24 mouse cellular contexts compared by ENCODE assay signal in genomic region chr8:122004131-122004530, GRCm38 (mm10). TPM values are rescaled to one million over a fixed set of nuclear protein-coding genes. Genes with fewer than 3 reads are reported as not detected.
DNase-seq lines count a peak whose midpoint lies in the region; ATAC-seq and TF ChIP-seq lines count a peak whose summit lies in the region.
"Had no signal": no experiment of that assay in that cellular context is flagged by ENCODE, and none has a peak within 500 bp of the region (broad histone marks: within the 10 kb centered on the region; RNA-seq: fewer than 3 reads in every experiment).

No protein-coding gene starts in this region.

- TF ChIP-seq CTCF in hindbrain, postnatal 0 days (IDR thresholded peaks at IDR 0.05; ENCODE audit: low read depth), result no peak

- peak overlapping the region; percentile 20; the same call in 1 of the 2 replicates for H3K27ac ChIP-seq in forebrain, embryonic 10.5 days
- H3K27ac ChIP-seq in forebrain, embryonic 16.5 days (ENCODE audit: low read length), result no peak overlapping the region
- peak overlapping the region; percentile 36; the same call in 1 of the 2 replicates for H3K27ac ChIP-seq in hindbrain, embryonic 13.5 days
- H3K27ac ChIP-seq in hindbrain, postnatal 0 days, result no peak overlapping the region
- peak overlapping the region; percentile 49; the same call in 1 of the 2 replicates for H3K27ac ChIP-seq in midbrain, embryonic 13.5 days
- H3K27ac ChIP-seq: embryonic facial prominence, embryonic 13.5 days; limb, embryonic 12.5 days; liver, embryonic 14.5 days; lung, embryonic 15.5 days had no signal

- H3K4me1 ChIP-seq in forebrain, embryonic 10.5 days, result peaks cover 8% of the 10 kb centered on the region
- peaks cover 10% of the 10 kb centered on the region for H3K4me1 ChIP-seq in forebrain, embryonic 16.5 days (replicated peaks; ENCODE audit: control insufficient read depth, insufficient read depth, low read length)
- H3K4me1 ChIP-seq in hindbrain, embryonic 13.5 days (replicated peaks), result peaks cover 14% of the 10 kb centered on the region
- H3K4me1 ChIP-seq in hindbrain, postnatal 0 days (ENCODE audit: insufficient read depth, low read length), result no peaks in the 10 kb centered on the region
- peaks cover 7% of the 10 kb centered on the region for H3K4me1 ChIP-seq in midbrain, embryonic 13.5 days (replicated peaks)
- H3K4me1 ChIP-seq: embryonic facial prominence, embryonic 13.5 days; limb, embryonic 12.5 days; lung, embryonic 15.5 days had no signal

- no peaks in the 10 kb centered on the region for H3K9me3 ChIP-seq in forebrain, embryonic 10.5 days
- no peaks in the 10 kb centered on the region for H3K9me3 ChIP-seq in forebrain, embryonic 16.5 days (ENCODE audit: control insufficient read depth, low read length)
- H3K9me3 ChIP-seq in hindbrain, embryonic 13.5 days, result no peaks in the 10 kb centered on the region
- H3K9me3 ChIP-seq in hindbrain, postnatal 0 days (ENCODE audit: low read length), result no peaks in the 10 kb centered on the region
- no peaks in the 10 kb centered on the region for H3K9me3 ChIP-seq in midbrain, embryonic 13.5 days
- H3K9me3 ChIP-seq: embryonic facial prominence, embryonic 13.5 days; G1E; limb, embryonic 12.5 days; lung, embryonic 15.5 days had no signal

- 86% methylated on average over 5 of the region's 5 CpGs for WGBS in forebrain, embryonic 10.5 days
- 69% methylated on average over 5 of the region's 5 CpGs for WGBS in forebrain, embryonic 16.5 days
- WGBS in hindbrain, embryonic 13.5 days, result 75% methylated on average over 5 of the region's 5 CpGs
- 78% methylated on average over 5 of the region's 5 CpGs for WGBS in hindbrain, postnatal 0 days
- WGBS in midbrain, embryonic 13.5 days, result 81% methylated on average over 5 of the region's 5 CpGs

- H3K4me2 ChIP-seq in forebrain, embryonic 16.5 days (ENCODE audit: low read length), result no peak overlapping the region
- H3K4me2 ChIP-seq in hindbrain, embryonic 13.5 days, result no peak overlapping the region
- no peak overlapping the region for H3K4me2 ChIP-seq in hindbrain, postnatal 0 days (ENCODE audit: low read depth, low read length)
- no peak overlapping the region for H3K4me2 ChIP-seq in midbrain, embryonic 13.5 days (replicated peaks)
- H3K4me2 ChIP-seq: embryonic facial prominence, embryonic 13.5 days; limb, embryonic 12.5 days; lung, embryonic 15.5 days had no signal

- no peak for DNase-seq in forebrain, embryonic 10.5 days (ENCODE audit: extremely low spot score, low spot score)
- no peak for DNase-seq in hindbrain, postnatal 0 days (ENCODE audit: low spot score)
- peak; percentile 49 for DNase-seq in MN1 (ENCODE audit: low spot score)
- no peak for DNase-seq in ovary, postnatal 36 days (ENCODE audit: low spot score)
- DNase-seq: adrenal gland, postnatal 36 days; gastrocnemius, postnatal 36 days; kidney, postnatal 36 days; thymus, postnatal 25 days had no signal

- no peak for ATAC-seq in forebrain, embryonic 16.5 days
- ATAC-seq in hindbrain, embryonic 13.5 days (ENCODE audit: low FRiP score), result no peak
- ATAC-seq in hindbrain, postnatal 0 days, result no peak
- ATAC-seq in midbrain, embryonic 13.5 days, result no peak
- ATAC-seq: intestine, embryonic 16.5 days had no signal

- no peak overlapping the region for H3K4me3 ChIP-seq in forebrain, embryonic 10.5 days
- no peak overlapping the region for H3K4me3 ChIP-seq in forebrain, embryonic 16.5 days (replicated peaks; ENCODE audit: low read length)
- no peak overlapping the region for H3K4me3 ChIP-seq in hindbrain, embryonic 13.5 days
- no peak overlapping the region for H3K4me3 ChIP-seq in hindbrain, postnatal 0 days (ENCODE audit: low read length)
- H3K4me3 ChIP-seq in midbrain, embryonic 13.5 days (replicated peaks), result no peak overlapping the region
- H3K4me3 ChIP-seq: embryonic facial prominence, embryonic 13.5 days; limb, embryonic 12.5 days; lung, embryonic 15.5 days had no signal

- H3K9ac ChIP-seq in forebrain, embryonic 16.5 days (replicated peaks; ENCODE audit: low read depth, low read length), result no peak overlapping the region
- H3K9ac ChIP-seq in hindbrain, embryonic 13.5 days, result no peak overlapping the region
- no peak overlapping the region for H3K9ac ChIP-seq in hindbrain, postnatal 0 days (replicated peaks; ENCODE audit: low read length)
- 0 out of 2 replicates have a peak overlapping the region, but pooled peaks have one; percentile 32 for H3K9ac ChIP-seq in midbrain, embryonic 13.5 days (replicated peaks)
- H3K9ac ChIP-seq: embryonic facial prominence, embryonic 13.5 days; limb, embryonic 12.5 days; liver, embryonic 14.5 days; lung, embryonic 15.5 days had no signal

- H3K27me3 ChIP-seq in forebrain, embryonic 10.5 days (ENCODE audit: poor library complexity, severe bottlenecking), result no peaks in the 10 kb centered on the region
- no peaks in the 10 kb centered on the region for H3K27me3 ChIP-seq in forebrain, embryonic 16.5 days (replicated peaks; ENCODE audit: control insufficient read depth, insufficient read depth, low read length)
- no peaks in the 10 kb centered on the region for H3K27me3 ChIP-seq in hindbrain, embryonic 13.5 days
- no peaks in the 10 kb centered on the region for H3K27me3 ChIP-seq in hindbrain, postnatal 0 days (ENCODE audit: insufficient read depth, low read length)
- no peaks in the 10 kb centered on the region for H3K27me3 ChIP-seq in midbrain, embryonic 13.5 days
- H3K27me3 ChIP-seq: embryonic facial prominence, embryonic 13.5 days; limb, embryonic 12.5 days; lung, embryonic 15.5 days had no signal

- H3K36me3 ChIP-seq in forebrain, embryonic 10.5 days (replicated peaks), result peaks cover 90% of the 10 kb centered on the region
- peaks cover 5% of the 10 kb centered on the region for H3K36me3 ChIP-seq in forebrain, embryonic 16.5 days (ENCODE audit: control insufficient read depth, insufficient read depth)
- peaks cover 84% of the 10 kb centered on the region for H3K36me3 ChIP-seq in hindbrain, embryonic 13.5 days
- H3K36me3 ChIP-seq in hindbrain, postnatal 0 days (ENCODE audit: insufficient read depth, low read length), result peaks cover 44% of the 10 kb centered on the region
- peaks cover 83% of the 10 kb centered on the region for H3K36me3 ChIP-seq in midbrain, embryonic 13.5 days

RNA-seq across cellular contexts. Expression of gene Banp, which starts 54.6 kb away (rescaled TPM):
- 44.1 and 56.4 TPM in 2 replicates for polyA plus RNA-seq in forebrain, embryonic 10.5 days (2016; fragmentation: Nextera tagmentation; extraction: Ambion mirVana)
- 68.4 and 69.9 TPM in 2 replicates for polyA plus RNA-seq in forebrain, embryonic 16.5 days (2015; fragmentation: Nextera tagmentation; extraction: Ambion mirVana)
- polyA plus RNA-seq in hindbrain, embryonic 13.5 days (2015; fragmentation: Nextera tagmentation; extraction: Ambion mirVana), result 50.3 and 59.0 TPM in 2 replicates
- total RNA-seq in hindbrain, postnatal 0 days (2014; rRNA removed), result 59.7 and 62.5 TPM in 2 replicates
- 22.5 and 22.8 TPM in 2 replicates for polyA plus RNA-seq in hindbrain, postnatal 0 days (2015; fragmentation: Nextera tagmentation; extraction: Ambion mirVana)
- polyA plus RNA-seq in midbrain, embryonic 13.5 days (2015; fragmentation: Nextera tagmentation; extraction: Ambion mirVana), result 59.0 and 62.4 TPM in 2 replicates

RNA-seq across cellular contexts. Expression of gene Car5a, which starts 59.4 kb away (rescaled TPM):
- not detected in 2 replicates for polyA plus RNA-seq in forebrain, embryonic 10.5 days (2016; fragmentation: Nextera tagmentation; extraction: Ambion mirVana)
- polyA plus RNA-seq in forebrain, embryonic 16.5 days (2015; fragmentation: Nextera tagmentation; extraction: Ambion mirVana), result 0.50 and 0.72 TPM in 2 replicates
- polyA plus RNA-seq in hindbrain, embryonic 13.5 days (2015; fragmentation: Nextera tagmentation; extraction: Ambion mirVana), result 0.19 and 0.43 TPM in 2 replicates
- total RNA-seq in hindbrain, postnatal 0 days (2014; rRNA removed), result 0.42 TPM in 1 of 2 replicates, not detected in the other
- 0.23 and 0.50 TPM in 2 replicates for polyA plus RNA-seq in hindbrain, postnatal 0 days (2015; fragmentation: Nextera tagmentation; extraction: Ambion mirVana)
- 0.12 and 0.53 TPM in 2 replicates for polyA plus RNA-seq in midbrain, embryonic 13.5 days (2015; fragmentation: Nextera tagmentation; extraction: Ambion mirVana)
- total RNA-seq: adrenal gland, postnatal 36 days; gastrocnemius, postnatal 36 days; hematopoietic stem cell, adult 5-6 weeks; layer of hippocampus, postnatal 10 days; left cerebral cortex, postnatal 10 days; monocyte, adult 5-6 weeks had no signal
- polyA plus RNA-seq: embryonic facial prominence, embryonic 13.5 days; heart, embryonic 16.5 days; kidney, embryonic 14.5 days; lung, embryonic 15.5 days; neural tube, embryonic 11.5 days had no signal

Comparison
In these comparisons a context has a peak if more than half of its experiments do, and no peak if none do; other contexts are left out.
1. H3K27ac ChIP-seq: peak in forebrain, embryonic 10.5 days (single experiment), hindbrain, embryonic 13.5 days (single experiment) and midbrain, embryonic 13.5 days (single experiment); none in forebrain, embryonic 16.5 days (single experiment) and hindbrain, postnatal 0 days (single experiment).